Mouse (Mus musculus) cerebellum, adult 11 months (tissue): ENCODE results near the gene Ptpn1.

Source experiments
- DNase-seq: peaks from one replicate; pipeline ENCODE4 v3.0.0; 2022

Gene Ptpn1

GRCm38 (mm10) chr2:167924011-167924410 lies 7.8 kb upstream of the Ptpn1 start:
- no peak for DNase-seq

- DNase-seq: peak; percentile 75
These were observed 6.9 kb upstream of the Ptpn1 start for GRCm38 (mm10) chr2:167924803-167925604.

GRCm38 (mm10) chr2:167925841-167926800 lies 5.7 kb upstream of the Ptpn1 start:
- no peak for DNase-seq

GRCm38 (mm10) chr2:167928002-167928526 lies 3.8 kb upstream of the Ptpn1 start:
- DNase-seq: no peak

- DNase-seq: no peak
These were observed 2.9 kb upstream of the Ptpn1 start for GRCm38 (mm10) chr2:167928972-167929371.

GRCm38 (mm10) chr2:167930975-167931374 lies 882 bp upstream of the Ptpn1 start:
- no peak for DNase-seq

GRCm38 (mm10) chr2:167932727-167933231 lies 922 bp downstream of the Ptpn1 start:
- no peak for DNase-seq

- DNase-seq: no peak
These were observed 1.5 kb downstream of the Ptpn1 start for GRCm38 (mm10) chr2:167933397-167933796.

GRCm38 (mm10) chr2:167935956-167936355 lies 4.1 kb downstream of the Ptpn1 start:
- no peak for DNase-seq

- no peak for DNase-seq
These were observed 6.9 kb downstream of the Ptpn1 start for GRCm38 (mm10) chr2:167938786-167939185.

- no peak for DNase-seq
These were observed 7.3 kb downstream of the Ptpn1 start for GRCm38 (mm10) chr2:167939204-167939603.

GRCm38 (mm10) chr2:167939632-167940399 lies 8.0 kb downstream of the Ptpn1 start:
- DNase-seq: no peak

- DNase-seq: no peak
These were observed 8.8 kb downstream of the Ptpn1 start for GRCm38 (mm10) chr2:167940636-167941035.

- no peak for DNase-seq
These were observed 9.5 kb downstream of the Ptpn1 start for GRCm38 (mm10) chr2:167941320-167941719.

- DNase-seq: peak; percentile 29
These were observed 9.9 kb downstream of the Ptpn1 start for GRCm38 (mm10) chr2:167941745-167942176.

- peak; percentile 32 for DNase-seq
These were observed 10.5 kb downstream of the Ptpn1 start for GRCm38 (mm10) chr2:167942199-167942925.

GRCm38 (mm10) chr2:167942926-167943633 lies 11.2 kb downstream of the Ptpn1 start:
- peak; percentile 30 for DNase-seq

- no peak for DNase-seq
These were observed 12.3 kb downstream of the Ptpn1 start for GRCm38 (mm10) chr2:167944193-167944592.

- DNase-seq: no peak
These were observed 13.6 kb downstream of the Ptpn1 start for GRCm38 (mm10) chr2:167945451-167945850.

- no peak for DNase-seq
These were observed 15.4 kb downstream of the Ptpn1 start for GRCm38 (mm10) chr2:167947251-167947650.

GRCm38 (mm10) chr2:167948047-167948446 lies 16.2 kb downstream of the Ptpn1 start:
- DNase-seq: no peak
